Mouse (Mus musculus): ENCODE results near the gene Ppm1j. TPM values are rescaled to one million over a fixed set of nuclear protein-coding genes. Genes with fewer than 3 reads are reported as not detected.
"Not testable (repeated sequence)": the region's sequence is repeated elsewhere in the genome, so short reads cannot be mapped to it uniquely, and the experiment has no call there.

The Ppm1j gene
- polyA plus RNA-seq, 1 experiment from 2014 or later = 33.2 TPM

DNA sequence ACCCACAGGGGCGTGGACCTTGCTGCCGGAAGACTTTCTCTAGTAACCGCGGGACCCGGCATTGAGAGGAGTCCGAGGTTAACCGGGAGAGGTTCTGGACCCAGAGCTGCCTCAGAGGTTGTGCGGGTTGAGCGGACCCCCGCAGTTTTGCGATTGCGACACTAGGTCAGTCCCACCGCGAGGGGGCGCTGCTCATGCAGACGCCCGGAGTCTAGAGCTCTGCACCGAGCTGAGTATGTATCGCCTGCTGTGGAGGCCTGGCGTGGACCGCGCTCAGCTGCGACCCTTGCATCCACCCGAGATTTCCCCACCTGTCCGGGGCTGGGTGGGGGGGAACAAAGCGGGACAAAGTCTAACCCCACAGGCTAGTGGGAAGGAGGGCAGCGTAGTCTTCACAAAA is 22.4 kb upstream of the Ppm1j start:
- H3K9me3 ChIP-seq (ENCODE audit: control insufficient read depth, low read length) = no peaks in the 10 kb centered on the region
- H3K4me2 ChIP-seq (ENCODE audit: low read length) = peak overlapping the region; percentile 73
- H3K4me3 ChIP-seq (ENCODE audit: control insufficient read depth in 1 of 2, insufficient read depth in 1 of 2, low read depth in 1 of 2, low read length in 2 of 2) = peak overlapping the region; percentile 35
- peaks cover 2 to 6% of the 10 kb centered on the region in 2 experiments; a peak in 1 of 4 replicates for H3K4me1 ChIP-seq (ENCODE audit: control insufficient read depth in 2 of 2, insufficient read depth in 2 of 2, low read length in 2 of 2)
- peak; percentile 71; the same call in 1 of the 2 replicates for ATAC-seq (ENCODE audit: insufficient number of reproducible peaks, insufficient read depth, low FRiP score, low read depth)
- H3K27me3 ChIP-seq (ENCODE audit: control insufficient read depth, insufficient read depth, low read length) = no peaks in the 10 kb centered on the region; the same call in 1 of the 2 replicates
- WGBS = under 1% methylated on average over 27 of the region's 27 CpGs
- H3K27ac ChIP-seq (replicated peaks in 1 of 2; ENCODE audit: control insufficient read depth in 1 of 2, insufficient read depth in 1 of 2, low read depth in 2 of 2, low read length in 2 of 2) = no peak overlapping the region
- H3K9ac ChIP-seq (ENCODE audit: low read length) = peak overlapping the region; percentile 67
- H3K36me3 ChIP-seq (ENCODE audit: control insufficient read depth, insufficient read depth, low read length) = no peaks in the 10 kb centered on the region

DNA sequence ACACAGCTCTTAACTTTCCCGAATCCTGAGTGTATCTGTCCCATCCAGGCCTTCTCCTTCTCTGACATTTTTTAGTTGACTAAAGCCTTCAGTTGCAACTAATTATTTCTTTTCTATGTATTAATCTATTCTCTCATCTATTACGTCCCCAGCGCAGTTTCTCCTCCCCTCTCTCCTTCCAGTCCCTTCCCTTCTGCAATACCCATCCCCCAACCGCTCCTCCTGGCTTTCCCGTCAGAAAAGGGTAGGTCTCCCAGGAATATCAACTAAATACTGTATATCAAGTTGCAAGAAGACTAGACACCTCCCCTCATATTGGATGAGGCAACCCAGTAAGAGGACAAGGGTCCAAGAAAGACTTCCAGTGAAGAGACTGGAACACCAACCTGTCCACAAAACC is 22.0 kb upstream of the Ppm1j start:
- peak overlapping the region; percentile 35; a peak in 3 of 4 replicates for H3K4me3 ChIP-seq (ENCODE audit: control insufficient read depth in 1 of 2, insufficient read depth in 1 of 2, low read depth in 1 of 2, low read length in 2 of 2)
- H3K4me2 ChIP-seq (ENCODE audit: low read length) = peak overlapping the region; percentile 73
- peaks cover 2 to 6% of the 10 kb centered on the region in 2 experiments; a peak in 1 of 4 replicates for H3K4me1 ChIP-seq (ENCODE audit: control insufficient read depth in 2 of 2, insufficient read depth in 2 of 2, low read length in 2 of 2)
- H3K9ac ChIP-seq (ENCODE audit: low read length) = peak overlapping the region; percentile 67
- WGBS = 21% methylated on average over 5 of the region's 5 CpGs
- no peak for ATAC-seq (ENCODE audit: insufficient number of reproducible peaks, insufficient read depth, low FRiP score, low read depth)
- H3K36me3 ChIP-seq (ENCODE audit: control insufficient read depth, insufficient read depth, low read length) = no peaks in the 10 kb centered on the region
- no peaks in the 10 kb centered on the region; the same call in 1 of the 2 replicates for H3K27me3 ChIP-seq (ENCODE audit: control insufficient read depth, insufficient read depth, low read length)
- H3K9me3 ChIP-seq (ENCODE audit: control insufficient read depth, low read length) = no peaks in the 10 kb centered on the region
- no peak overlapping the region for H3K27ac ChIP-seq (replicated peaks in 1 of 2; ENCODE audit: control insufficient read depth in 1 of 2, insufficient read depth in 1 of 2, low read depth in 2 of 2, low read length in 2 of 2)

DNA sequence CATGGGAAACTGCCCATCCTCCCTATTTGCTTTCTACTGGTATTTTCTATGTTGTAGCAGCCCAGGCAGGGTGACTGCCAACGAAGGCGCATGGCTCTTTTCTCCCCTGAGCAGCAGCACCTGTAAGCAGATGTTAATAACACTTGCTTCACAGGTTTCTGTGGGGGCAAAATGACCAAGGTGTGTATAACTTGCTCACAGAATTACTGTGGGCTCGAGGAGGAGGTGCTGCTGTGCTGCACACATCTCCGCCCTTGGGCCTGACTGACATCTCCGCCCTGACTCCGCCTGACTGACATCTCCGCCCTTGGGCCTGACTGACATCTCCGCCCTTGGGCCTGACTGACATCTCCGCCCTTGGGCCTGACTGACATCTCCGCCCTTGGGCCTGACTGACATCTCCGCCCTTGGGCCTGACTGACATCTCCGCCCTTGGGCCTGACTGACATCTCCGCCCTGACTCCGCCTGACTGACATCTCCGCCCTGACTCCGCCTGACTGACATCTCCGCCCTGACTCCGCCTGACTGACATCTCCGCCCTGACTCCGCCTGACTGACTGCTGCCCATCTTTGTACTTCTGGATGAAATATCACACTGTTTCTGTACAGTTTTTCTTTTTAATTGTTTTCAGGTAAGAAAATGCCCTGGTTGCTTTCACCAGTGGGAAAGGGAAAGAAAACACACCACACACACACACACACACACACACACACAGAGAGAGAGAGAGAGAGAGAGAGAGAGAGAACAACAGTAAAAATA is 18.6 kb upstream of the Ppm1j start:
- not testable (repeated sequence) for H3K27ac ChIP-seq (replicated peaks in 1 of 2; ENCODE audit: control insufficient read depth in 1 of 2, insufficient read depth in 1 of 2, low read depth in 2 of 2, low read length in 2 of 2); ATAC-seq (ENCODE audit: insufficient number of reproducible peaks, insufficient read depth, low FRiP score, low read depth); H3K27me3 ChIP-seq (ENCODE audit: control insufficient read depth, insufficient read depth, low read length); H3K4me1 ChIP-seq (ENCODE audit: control insufficient read depth in 2 of 2, insufficient read depth in 2 of 2, low read length in 2 of 2); H3K9ac ChIP-seq (ENCODE audit: low read length); H3K9me3 ChIP-seq (ENCODE audit: control insufficient read depth, low read length); H3K4me3 ChIP-seq (ENCODE audit: control insufficient read depth in 1 of 2, insufficient read depth in 1 of 2, low read depth in 1 of 2, low read length in 2 of 2); H3K36me3 ChIP-seq (ENCODE audit: control insufficient read depth, insufficient read depth, low read length)
- 31% methylated on average over 18 of the region's 20 CpGs for whole genome bisulfite sequencing
- H3K4me2 ChIP-seq (ENCODE audit: low read length) = peak overlapping the region; percentile 18; the same call in 1 of the 2 replicates

DNA sequence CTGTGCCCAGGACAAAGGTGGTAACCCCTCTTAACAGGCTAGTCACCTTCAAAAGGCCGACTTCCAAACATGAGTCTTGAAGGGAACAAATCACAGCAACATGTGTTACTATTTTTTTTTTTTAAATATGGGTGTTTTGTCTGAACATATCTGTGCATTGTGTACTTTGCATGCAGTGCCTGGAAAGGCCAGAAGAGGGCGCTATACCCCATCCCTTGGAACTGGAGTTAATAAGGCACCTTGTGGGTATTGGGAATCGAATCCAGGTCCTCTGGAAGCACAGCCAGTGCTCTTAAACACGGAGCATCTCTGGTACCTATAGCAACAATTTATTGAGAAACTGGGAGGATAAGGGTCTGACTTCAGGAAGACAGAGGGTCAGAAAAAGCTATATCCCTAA is 15.8 kb upstream of the Ppm1j start:
- Histone ChIP-seq H3K9me3 (ENCODE audit: control insufficient read depth, low read length) (no peaks in the 10 kb centered on the region), H3K27me3 (ENCODE audit: control insufficient read depth, insufficient read depth, low read length) (no peaks in the 10 kb centered on the region), H3K4me1 (ENCODE audit: control insufficient read depth in 2 of 2, insufficient read depth in 2 of 2, low read length in 2 of 2) (peaks cover 2 to 6% of the 10 kb centered on the region in 2 experiments; a peak in 1 of 4 replicates), H3K4me2 (ENCODE audit: low read length) (no peak overlapping the region), H3K9ac (ENCODE audit: low read length) (no peak overlapping the region), H3K27ac (replicated peaks in 1 of 2; ENCODE audit: control insufficient read depth in 1 of 2, insufficient read depth in 1 of 2, low read depth in 2 of 2, low read length in 2 of 2) (no peak overlapping the region), H3K36me3 (ENCODE audit: control insufficient read depth, insufficient read depth, low read length) (no peaks in the 10 kb centered on the region), H3K4me3 (ENCODE audit: control insufficient read depth in 1 of 2, insufficient read depth in 1 of 2, low read depth in 1 of 2, low read length in 2 of 2) (no peak overlapping the region)
- no peak for ATAC-seq (ENCODE audit: insufficient number of reproducible peaks, insufficient read depth, low FRiP score, low read depth)
- WGBS = 19% methylated on average over 4 of the region's 4 CpGs

DNA sequence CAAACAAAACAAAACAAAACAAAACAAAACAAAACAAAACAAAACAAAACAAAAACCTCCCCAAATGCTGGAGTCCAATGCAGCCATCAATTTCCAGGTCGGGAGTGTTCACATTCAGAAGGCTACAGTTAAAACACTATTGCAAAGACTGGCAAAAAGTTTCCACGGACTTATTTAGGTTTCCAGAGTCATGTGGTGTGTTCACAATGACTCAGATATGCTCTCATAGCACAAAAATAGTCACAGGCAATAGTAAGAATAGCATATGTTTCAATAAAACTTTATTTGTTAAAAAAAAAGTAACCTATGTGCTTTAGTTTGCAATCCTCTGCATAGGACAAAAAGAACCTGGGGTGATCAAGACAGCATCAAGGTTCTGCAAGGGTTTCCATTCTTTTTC is 13.7 kb upstream of the Ppm1j start:
- no peak for ATAC-seq (ENCODE audit: insufficient number of reproducible peaks, insufficient read depth, low FRiP score, low read depth)
- Histone ChIP-seq H3K4me2 (ENCODE audit: low read length) (no peak overlapping the region), H3K9ac (ENCODE audit: low read length) (no peak overlapping the region), H3K4me1 (ENCODE audit: control insufficient read depth in 2 of 2, insufficient read depth in 2 of 2, low read length in 2 of 2) (no peaks in the 10 kb centered on the region; a peak in 1 of 4 replicates), H3K9me3 (ENCODE audit: control insufficient read depth, low read length) (no peaks in the 10 kb centered on the region), H3K4me3 (ENCODE audit: control insufficient read depth in 1 of 2, insufficient read depth in 1 of 2, low read depth in 1 of 2, low read length in 2 of 2) (no peak overlapping the region), H3K27me3 (ENCODE audit: control insufficient read depth, insufficient read depth, low read length) (no peaks in the 10 kb centered on the region), H3K27ac (replicated peaks in 1 of 2; ENCODE audit: control insufficient read depth in 1 of 2, insufficient read depth in 1 of 2, low read depth in 2 of 2, low read length in 2 of 2) (no peak overlapping the region), H3K36me3 (ENCODE audit: control insufficient read depth, insufficient read depth, low read length) (no peaks in the 10 kb centered on the region)
- 54% methylated on average over 2 of the region's 2 CpGs for WGBS

DNA sequence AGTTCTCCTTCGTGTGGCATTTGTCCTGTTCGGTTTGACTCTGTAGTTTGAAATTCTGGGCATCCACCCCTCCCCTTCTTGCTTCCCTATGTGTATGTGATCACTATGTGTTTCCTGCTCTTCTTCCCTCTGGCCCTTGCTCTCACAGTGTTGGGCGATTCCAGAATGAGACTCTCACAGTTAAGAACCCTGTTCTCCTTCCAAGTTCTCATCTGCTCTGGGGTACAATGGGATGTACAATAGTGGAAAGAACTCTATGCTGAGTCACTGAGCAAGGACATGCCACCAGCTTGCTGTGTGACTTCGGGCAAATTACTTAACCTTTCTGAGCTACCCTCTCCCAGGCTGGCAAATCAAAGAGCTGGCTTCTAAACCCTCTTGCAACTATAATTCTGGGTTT is 13.1 kb upstream of the Ppm1j start:
- H3K27ac ChIP-seq (replicated peaks in 1 of 2; ENCODE audit: control insufficient read depth in 1 of 2, insufficient read depth in 1 of 2, low read depth in 2 of 2, low read length in 2 of 2) = no peak overlapping the region
- 74% methylated on average over 4 of the region's 4 CpGs for whole genome bisulfite sequencing
- H3K9me3 ChIP-seq (ENCODE audit: control insufficient read depth, low read length) = no peaks in the 10 kb centered on the region
- H3K4me3 ChIP-seq (ENCODE audit: control insufficient read depth in 1 of 2, insufficient read depth in 1 of 2, low read depth in 1 of 2, low read length in 2 of 2) = no peak overlapping the region
- ATAC-seq (ENCODE audit: insufficient number of reproducible peaks, insufficient read depth, low FRiP score, low read depth) = no peak
- no peaks in the 10 kb centered on the region; a peak in 1 of 4 replicates for H3K4me1 ChIP-seq (ENCODE audit: control insufficient read depth in 2 of 2, insufficient read depth in 2 of 2, low read length in 2 of 2)
- H3K27me3 ChIP-seq (ENCODE audit: control insufficient read depth, insufficient read depth, low read length) = no peaks in the 10 kb centered on the region
- no peak overlapping the region for H3K4me2 ChIP-seq (ENCODE audit: low read length)
- no peak overlapping the region for H3K9ac ChIP-seq (ENCODE audit: low read length)
- H3K36me3 ChIP-seq (ENCODE audit: control insufficient read depth, insufficient read depth, low read length) = no peaks in the 10 kb centered on the region

DNA sequence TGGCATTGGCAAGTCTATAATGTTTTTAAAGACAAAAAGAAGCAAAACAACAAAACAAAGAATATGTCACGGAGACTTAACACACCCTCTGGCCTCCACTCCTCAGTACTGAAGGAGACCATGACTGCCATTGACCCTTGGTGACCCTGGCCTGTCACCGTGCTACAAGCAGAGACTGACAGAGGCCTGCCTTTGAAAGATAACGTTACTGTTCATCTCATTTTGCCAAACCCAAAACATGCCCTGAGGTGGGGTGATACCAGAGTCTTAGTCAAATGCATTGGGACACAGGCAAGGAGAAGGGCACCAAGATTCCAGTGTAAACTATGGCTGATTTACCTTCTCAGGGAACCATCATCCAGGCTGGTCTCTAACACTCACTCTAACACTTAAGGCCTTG is 11.7 kb upstream of the Ppm1j start:
- no peaks in the 10 kb centered on the region for H3K9me3 ChIP-seq (ENCODE audit: control insufficient read depth, low read length)
- no peak overlapping the region for H3K4me2 ChIP-seq (ENCODE audit: low read length)
- H3K9ac ChIP-seq (ENCODE audit: low read length) = no peak overlapping the region
- no peak for ATAC-seq (ENCODE audit: insufficient number of reproducible peaks, insufficient read depth, low FRiP score, low read depth)
- H3K4me1 ChIP-seq (ENCODE audit: control insufficient read depth in 2 of 2, insufficient read depth in 2 of 2, low read length in 2 of 2) = peaks cover 0 to 4% of the 10 kb centered on the region in 2 experiments; a peak in 2 of 4 replicates
- H3K36me3 ChIP-seq (ENCODE audit: control insufficient read depth, insufficient read depth, low read length) = no peaks in the 10 kb centered on the region
- H3K4me3 ChIP-seq (ENCODE audit: control insufficient read depth in 1 of 2, insufficient read depth in 1 of 2, low read depth in 1 of 2, low read length in 2 of 2) = no peak overlapping the region
- no peak overlapping the region for H3K27ac ChIP-seq (replicated peaks in 1 of 2; ENCODE audit: control insufficient read depth in 1 of 2, insufficient read depth in 1 of 2, low read depth in 2 of 2, low read length in 2 of 2)
- WGBS = 45% methylated on average over 3 of the region's 3 CpGs
- H3K27me3 ChIP-seq (ENCODE audit: control insufficient read depth, insufficient read depth, low read length) = no peaks in the 10 kb centered on the region
